Mouse (Mus musculus) limb, embryonic 10.5 days (tissue): ENCODE results near the gene Asf1b. TPM values are rescaled to one million over a fixed set of nuclear protein-coding genes. Genes with fewer than 3 reads are reported as not detected.

Experiments used
- DNase-seq: peaks from one replicate; pipeline ENCODE4 v3.0.0-alpha.2; 2017; ENCODE audit warnings: low spot score
- H3K27ac ChIP-seq: fragments of 300-500 bp; sonication (generic); 2 replicates; pipeline ENCODE4 v1.5.1; 2016; ENCODE audit warnings: mild to moderate bottlenecking
- H3K27me3 ChIP-seq: fragments of 300-500 bp; sonication (generic); 2 replicates; pipeline ENCODE4 v1.6.1; 2016; ENCODE audit warnings: low read depth, mild to moderate bottlenecking; ENCODE audit not compliant: poor library complexity, severe bottlenecking
- H3K36me3 ChIP-seq: fragments of 300-500 bp; sonication (generic); 2 replicates; pipeline ENCODE4 v1.6.1; 2016; ENCODE audit warnings: mild to moderate bottlenecking, moderate library complexity
- H3K4me1 ChIP-seq: fragments of 300-500 bp; sonication (generic); 2 replicates; pipeline ENCODE4 v1.6.1; 2016
- H3K4me3 ChIP-seq: fragments of 300-500 bp; sonication (generic); 2 replicates; pipeline ENCODE4 v1.5.1; 2016; ENCODE audit warnings: mild to moderate bottlenecking, moderate library complexity
- H3K9me3 ChIP-seq: fragments of 300-500 bp; sonication (generic); replicated peaks from 2 replicates; pipeline ENCODE4 v1.6.1; 2016; ENCODE audit warnings: mild to moderate bottlenecking
- WGBS: fragments of 180-500 bp; shearing (Covaris S2); methylation state at CpG from one replicate; pipeline ENCODE4 v1.1.7; 2016; 5-methylcytosine and 5-hydroxymethylcytosine counted together
- polyA plus RNA-seq: library from polyadenylated mRNA; unstranded; fragments of >200 nt; fragmentation: Nextera tagmentation; extraction: Ambion mirVana; gene quantifications from 2 replicates; pipeline ENCODE4 v1.2.1, GENCODE M21; 2016

The Asf1b gene
- polyA plus RNA-seq: 94.6 and 101 TPM in 2 replicates

DNA sequence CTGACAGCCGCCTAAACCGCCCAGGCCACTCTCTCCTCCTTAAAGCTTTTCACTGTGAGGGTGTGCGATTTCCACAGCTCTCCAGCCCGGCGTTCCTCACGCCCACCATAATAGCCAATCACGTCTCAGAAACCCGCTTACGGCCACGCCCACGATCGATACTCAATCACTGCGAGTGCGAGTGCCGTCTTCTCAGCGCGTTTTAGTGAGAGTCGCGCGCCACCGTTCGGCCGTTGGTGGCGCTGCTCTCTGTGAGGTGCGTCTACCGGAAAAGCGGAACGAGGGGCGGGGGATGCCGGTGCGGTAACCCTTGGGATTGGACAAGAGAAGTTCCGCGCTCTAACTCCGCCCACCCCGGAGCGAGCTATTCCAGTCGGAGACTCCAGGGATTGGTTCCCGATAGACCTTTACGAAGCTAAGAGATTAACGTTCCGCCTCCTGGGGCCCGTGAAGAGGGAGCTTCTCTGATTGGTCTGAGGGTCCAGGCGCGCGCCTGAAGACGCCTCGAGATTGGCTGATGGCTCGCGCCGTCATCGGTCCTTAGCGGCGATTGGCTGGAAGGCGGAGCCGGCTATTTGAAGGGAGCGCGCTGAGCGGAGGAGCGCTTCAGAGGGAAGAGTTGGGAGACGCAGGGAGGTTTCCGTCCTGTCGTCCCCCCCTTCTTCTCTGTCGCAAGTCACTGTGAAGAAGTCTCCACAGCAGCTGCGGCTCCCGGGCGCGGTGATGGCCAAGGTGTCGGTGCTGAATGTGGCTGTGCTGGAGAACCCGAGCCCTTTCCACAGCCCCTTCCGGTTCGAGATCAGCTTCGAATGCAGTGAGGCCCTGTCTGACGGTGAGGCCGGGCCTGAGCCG, at the start of gene Asf1b, which contains the start of gene Gm10644:
Gene Asf1b (plus strand): TSS at position 402 of the 852 bp plus-strand sequence.
Gene Gm10644 (minus strand): TSS at position 100 of the 852 bp plus-strand sequence.
- H3K9me3 ChIP-seq: no peaks in the 10 kb centered on the region
- H3K4me3 ChIP-seq: peak within 1 kb of the TSS; percentile 84
- peaks cover 8% of the 10 kb centered on the region; the same call in 1 of the 2 replicates for H3K36me3 ChIP-seq
- under 1% methylated on average over 75 of the region's 75 CpGs for WGBS
- DNase-seq: peak; percentile 98
- H3K27me3 ChIP-seq: no peaks in the 10 kb centered on the region
- H3K27ac ChIP-seq: peak within 1 kb of the TSS; percentile 81
- peaks cover 21% of the 10 kb centered on the region for H3K4me1 ChIP-seq

DNA sequence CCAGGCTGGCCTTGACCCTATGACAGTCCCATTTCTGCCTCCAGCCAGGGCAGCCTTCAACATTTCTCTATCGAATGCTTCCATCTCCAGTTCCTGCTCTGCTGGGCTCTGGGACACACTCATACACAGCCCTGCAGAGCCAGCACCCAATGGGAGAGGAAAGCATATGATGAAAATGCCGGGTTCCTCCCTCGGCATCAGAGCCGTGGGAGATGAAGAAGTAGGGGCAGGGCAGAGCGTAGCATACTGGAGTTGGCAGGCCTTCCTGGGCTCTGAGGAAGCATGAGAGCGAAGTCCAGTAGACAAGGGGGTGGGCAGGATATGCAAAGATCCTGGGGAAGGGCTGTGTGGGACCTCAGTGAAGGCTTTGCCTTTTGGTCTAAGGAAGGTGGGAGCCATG, 46.7 kb upstream of the Asf1b start:
- Histone ChIP-seq H3K4me3 (no peak overlapping the region), H3K9me3 (no peaks in the 10 kb centered on the region), H3K27ac (no peak overlapping the region), H3K27me3 (no peaks in the 10 kb centered on the region), H3K36me3 (peaks cover 24% of the 10 kb centered on the region), H3K4me1 (peaks cover 39% of the 10 kb centered on the region)
- WGBS: 86% methylated on average over 6 of the region's 6 CpGs
- no peak for DNase-seq

DNA sequence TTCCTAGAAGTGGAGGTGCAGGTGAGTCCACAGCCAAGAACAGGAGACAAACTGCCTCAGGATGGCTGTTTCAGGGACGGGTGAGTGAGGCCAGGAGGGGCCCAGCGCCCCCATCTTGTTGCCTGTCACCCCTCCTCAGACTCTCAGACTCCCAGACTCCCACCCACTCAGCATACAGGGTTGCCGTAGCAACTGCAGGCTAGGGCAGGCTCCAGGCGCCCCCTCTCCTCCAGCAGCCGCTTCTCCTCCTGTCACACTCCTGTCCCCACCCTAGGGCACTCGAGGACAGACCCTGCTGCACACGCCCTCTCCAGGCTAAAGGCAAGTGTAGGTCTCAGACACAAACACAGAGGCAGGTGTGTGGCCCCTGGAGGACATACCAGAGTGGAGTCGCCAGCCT, 46.0 kb upstream of the Asf1b start:
- peaks cover 38% of the 10 kb centered on the region for H3K4me1 ChIP-seq
- H3K27ac ChIP-seq: no peak overlapping the region

DNA sequence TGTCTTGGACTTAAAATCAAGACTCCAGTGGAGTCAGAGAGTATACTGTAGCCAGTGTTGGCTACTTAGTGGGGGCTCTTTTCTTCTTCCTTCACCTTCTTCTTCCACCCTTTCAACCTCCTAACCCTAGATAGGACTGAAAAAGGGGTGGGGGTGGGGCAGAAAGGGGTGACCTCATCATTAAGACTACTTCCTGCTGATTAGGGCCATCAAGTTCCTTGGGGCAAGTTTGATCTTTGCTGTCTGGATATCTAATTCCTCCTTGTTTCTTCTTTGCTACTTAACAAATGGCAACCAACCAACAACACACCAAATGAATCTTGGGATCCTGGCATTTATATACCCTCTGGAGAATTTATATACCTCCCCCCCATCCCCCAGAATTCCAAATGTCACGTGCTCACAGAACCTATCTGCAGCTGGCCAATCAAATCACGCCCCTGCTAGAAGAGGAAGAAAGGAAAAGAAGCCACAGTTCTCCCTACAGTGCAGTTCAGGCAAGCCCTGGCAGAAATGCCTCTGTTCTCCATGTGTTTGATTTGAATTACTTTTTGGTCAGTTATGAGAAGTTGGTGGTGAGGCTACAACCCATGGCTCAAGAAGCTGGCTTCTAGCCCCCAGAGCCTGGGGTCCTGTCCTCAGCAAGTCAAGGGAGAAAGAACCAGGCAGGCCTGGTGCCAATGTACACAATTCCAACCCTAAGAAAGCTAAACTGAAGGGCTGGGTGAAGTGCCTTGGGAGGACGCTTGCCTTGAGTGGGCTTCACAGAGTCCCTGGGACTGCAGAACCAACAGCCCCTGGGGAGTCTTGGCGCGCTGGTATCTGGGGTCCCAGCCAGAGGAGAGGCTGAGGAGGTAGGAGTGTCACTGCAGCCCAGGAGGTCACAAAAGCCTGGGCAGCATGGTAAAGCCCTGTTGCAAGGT, 43.2 kb upstream of the Asf1b start:
- Histone ChIP-seq H3K36me3 (peaks cover 25% of the 10 kb centered on the region), H3K27ac (no peak overlapping the region), H3K4me3 (no peak overlapping the region), H3K4me1 (peaks cover 36% of the 10 kb centered on the region), H3K27me3 (no peaks in the 10 kb centered on the region), H3K9me3 (no peaks in the 10 kb centered on the region)
- 79% methylated on average over 5 of the region's 5 CpGs for WGBS
- no peak for DNase-seq

More for the DNA sequence above, 46.0 kb upstream of the Asf1b start:
- no peaks in the 10 kb centered on the region for H3K27me3 ChIP-seq
- DNase-seq: no peak
- H3K9me3 ChIP-seq: no peaks in the 10 kb centered on the region
- WGBS: 59% methylated on average over 8 of the region's 8 CpGs
- peaks cover 24% of the 10 kb centered on the region for H3K36me3 ChIP-seq
- no peak overlapping the region for H3K4me3 ChIP-seq

DNA sequence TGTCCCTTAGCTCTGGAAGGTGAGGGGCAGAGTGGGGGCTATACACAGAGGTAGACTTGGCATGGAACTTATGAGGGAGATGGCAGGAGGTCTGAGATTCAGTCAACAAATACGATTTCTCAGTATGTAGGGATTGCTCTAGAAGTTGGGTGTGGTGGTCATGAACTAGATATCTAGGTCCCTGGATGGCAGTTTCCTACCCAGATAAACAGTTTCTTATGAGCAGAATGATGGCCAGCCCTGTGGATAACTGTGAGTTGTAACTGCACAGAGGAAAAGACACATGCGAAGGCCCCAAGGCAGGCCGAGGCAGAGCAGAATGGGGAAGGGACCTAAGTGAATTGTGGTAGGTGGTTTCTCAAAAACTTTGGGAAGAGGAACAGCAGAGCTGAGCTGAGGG, 41.1 kb upstream of the Asf1b start:
- Histone ChIP-seq H3K27me3 (no peaks in the 10 kb centered on the region), H3K9me3 (no peaks in the 10 kb centered on the region), H3K36me3 (peaks cover 42% of the 10 kb centered on the region), H3K4me3 (no peak overlapping the region), H3K27ac (no peak overlapping the region), H3K4me1 (peaks cover 24% of the 10 kb centered on the region)
- WGBS: 91% methylated on average over 3 of the region's 3 CpGs
- DNase-seq: no peak

DNA sequence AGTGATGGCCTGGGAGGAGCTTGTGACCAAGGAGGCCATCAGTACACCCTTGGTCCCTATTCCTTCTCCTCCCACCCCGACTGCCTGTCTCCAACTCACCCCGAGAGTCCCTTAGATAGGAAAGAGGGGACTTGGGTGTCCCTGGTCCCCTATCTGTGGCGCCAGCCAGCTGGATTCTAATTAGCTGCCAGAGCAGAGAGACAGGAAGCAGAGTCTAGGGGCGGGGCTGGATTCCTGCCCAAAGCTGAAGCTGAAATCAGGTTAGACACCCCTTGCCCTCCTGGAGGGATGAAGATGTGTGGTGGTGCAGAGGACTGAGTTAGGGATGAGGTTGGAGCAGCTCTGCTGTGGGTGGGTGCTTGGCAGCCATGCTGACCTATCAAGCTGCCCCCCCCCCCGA, 40.4 kb upstream of the Asf1b start:
- Histone ChIP-seq H3K27ac (no peak overlapping the region), H3K36me3 (peaks cover 42% of the 10 kb centered on the region), H3K9me3 (no peaks in the 10 kb centered on the region), H3K4me1 (peaks cover 22% of the 10 kb centered on the region), H3K4me3 (no peak overlapping the region), H3K27me3 (no peaks in the 10 kb centered on the region)
- DNase-seq: no peak
- WGBS: 44% methylated on average over 5 of the region's 5 CpGs

DNA sequence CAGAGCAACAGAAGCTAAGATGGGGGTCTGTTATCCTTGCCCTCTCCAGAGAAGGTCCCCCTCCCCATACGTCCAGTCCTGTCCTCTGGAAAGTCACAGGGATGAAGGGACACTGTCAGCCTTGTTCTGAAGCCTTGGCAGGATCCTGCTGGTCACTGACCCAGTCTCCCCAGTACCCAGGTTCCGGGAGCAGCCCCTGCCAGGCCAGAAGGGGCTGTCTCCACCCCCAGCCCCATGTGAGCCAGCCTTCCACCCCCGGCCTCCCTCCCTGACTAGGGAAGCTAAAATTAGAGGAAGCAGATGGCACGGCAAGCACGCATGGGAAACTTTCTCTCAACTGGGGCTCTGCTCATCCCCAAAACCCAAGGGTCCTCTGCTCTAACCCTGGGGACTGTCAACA, 39.3 kb upstream of the Asf1b start:
- 81% methylated on average over 5 of the region's 5 CpGs for WGBS
- H3K4me1 ChIP-seq: peaks cover 22% of the 10 kb centered on the region
- no peaks in the 10 kb centered on the region for H3K9me3 ChIP-seq
- H3K36me3 ChIP-seq: peaks cover 50% of the 10 kb centered on the region
- H3K27me3 ChIP-seq: no peaks in the 10 kb centered on the region
- no peak for DNase-seq
- no peak overlapping the region for H3K27ac ChIP-seq
- H3K4me3 ChIP-seq: no peak overlapping the region

DNA sequence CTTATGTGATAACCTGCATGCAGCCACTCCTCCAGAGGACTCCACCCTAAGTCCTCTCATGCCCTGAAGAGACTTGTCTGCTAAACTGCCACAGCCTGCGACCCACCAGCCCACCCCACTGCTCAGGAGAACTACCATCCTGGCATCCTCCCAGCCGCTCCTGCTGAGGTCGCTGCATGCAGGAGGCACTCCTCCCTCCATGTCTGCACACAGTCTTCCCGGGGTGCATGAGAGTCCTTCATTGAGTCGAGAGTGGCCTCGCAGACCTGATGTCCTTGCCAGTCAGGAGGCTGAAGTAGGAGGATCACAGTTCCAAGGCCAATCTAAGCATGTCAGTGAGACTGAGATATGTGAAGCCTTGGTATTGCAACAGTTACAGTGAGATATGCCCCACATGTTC, 37.7 kb upstream of the Asf1b start:
- Histone ChIP-seq H3K4me3 (no peak overlapping the region), H3K27ac (no peak overlapping the region), H3K4me1 (peaks cover 22% of the 10 kb centered on the region), H3K36me3 (peaks cover 64% of the 10 kb centered on the region), H3K9me3 (no peaks in the 10 kb centered on the region), H3K27me3 (no peaks in the 10 kb centered on the region)
- 86% methylated on average over 6 of the region's 6 CpGs for WGBS
- DNase-seq: no peak

DNA sequence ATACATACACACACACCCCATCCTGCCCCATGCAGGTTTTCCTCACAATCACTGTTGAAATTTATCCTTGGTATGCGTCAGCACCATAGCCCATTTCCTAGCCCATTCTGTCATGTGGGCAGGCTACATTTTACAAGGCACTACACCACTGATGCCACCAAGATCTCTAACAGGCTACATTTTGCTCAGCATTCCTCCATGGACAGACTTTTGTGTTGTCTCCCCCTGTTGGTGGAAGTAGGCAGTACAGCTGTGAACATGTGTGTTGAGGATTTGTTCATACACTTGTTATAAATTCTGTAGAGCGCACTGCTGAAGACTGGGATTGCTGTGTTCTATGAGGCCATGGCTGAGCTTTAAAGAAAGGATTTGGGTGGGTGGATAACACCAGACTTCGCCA, 33.7 kb upstream of the Asf1b start:
- H3K9me3 ChIP-seq: no peaks in the 10 kb centered on the region
- WGBS: 81% methylated on average over 3 of the region's 3 CpGs
- peaks cover 89% of the 10 kb centered on the region for H3K36me3 ChIP-seq
- H3K27ac ChIP-seq: no peak overlapping the region
- no peaks in the 10 kb centered on the region for H3K27me3 ChIP-seq
- DNase-seq: peak; percentile 85
- H3K4me1 ChIP-seq: peaks cover 3% of the 10 kb centered on the region; the same call in 1 of the 2 replicates
- H3K4me3 ChIP-seq: no peak overlapping the region

DNA sequence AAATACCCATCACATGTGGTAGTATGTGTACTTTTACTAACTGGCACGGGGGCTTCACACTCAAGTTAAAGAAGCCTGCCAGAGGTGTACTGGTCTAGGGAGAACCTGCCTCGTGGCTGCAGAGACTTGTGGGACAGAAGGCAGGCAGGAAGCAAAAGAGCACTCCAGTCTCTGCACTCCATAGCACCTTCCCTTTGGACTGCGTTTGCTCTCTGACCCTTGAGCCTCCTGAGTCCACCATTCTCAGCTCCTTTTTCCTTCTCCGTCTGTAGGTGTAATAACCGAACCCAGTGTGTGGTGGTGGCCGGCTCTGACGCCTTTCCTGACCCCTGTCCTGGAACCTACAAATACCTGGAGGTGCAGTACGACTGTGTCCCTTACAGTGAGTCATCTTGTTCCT, 32.6 kb upstream of the Asf1b start:
- H3K27me3 ChIP-seq: no peaks in the 10 kb centered on the region
- no peaks in the 10 kb centered on the region for H3K9me3 ChIP-seq
- peaks cover 93% of the 10 kb centered on the region for H3K36me3 ChIP-seq
- H3K27ac ChIP-seq: no peak overlapping the region
- no peak overlapping the region for H3K4me3 ChIP-seq
- DNase-seq: no peak
- WGBS: 90% methylated on average over 8 of the region's 8 CpGs
- H3K4me1 ChIP-seq: peaks cover 3% of the 10 kb centered on the region; the same call in 1 of the 2 replicates

DNA sequence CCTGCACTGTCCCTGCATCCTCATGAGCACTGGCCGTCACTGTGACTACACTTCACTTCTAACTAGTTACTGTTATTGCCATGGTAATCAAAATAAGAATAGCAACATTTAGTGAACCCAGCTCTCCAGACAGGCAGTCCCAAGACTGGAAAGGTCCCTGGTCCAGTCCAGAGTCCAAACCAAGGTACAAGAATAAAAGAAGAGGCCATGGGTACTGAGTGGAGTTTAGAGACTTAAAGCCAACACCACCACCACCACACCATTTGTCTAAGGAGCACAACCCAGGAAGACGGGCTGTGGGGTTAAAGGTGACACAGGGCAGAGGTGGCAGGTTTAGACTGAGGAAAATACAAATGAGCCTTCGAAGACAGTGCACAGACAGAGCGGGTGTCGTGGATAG, 30.7 kb upstream of the Asf1b start:
- H3K4me3 ChIP-seq: no peak overlapping the region
- no peak for DNase-seq
- H3K4me1 ChIP-seq: peaks cover 3% of the 10 kb centered on the region; the same call in 1 of the 2 replicates
- WGBS: 77% methylated on average over 5 of the region's 5 CpGs
- no peaks in the 10 kb centered on the region for H3K9me3 ChIP-seq
- peaks cover 95% of the 10 kb centered on the region for H3K36me3 ChIP-seq
- 0 out of 2 replicates have a peak overlapping the region, but pooled peaks have one; percentile 1 for H3K27ac ChIP-seq
- H3K27me3 ChIP-seq: no peaks in the 10 kb centered on the region

DNA sequence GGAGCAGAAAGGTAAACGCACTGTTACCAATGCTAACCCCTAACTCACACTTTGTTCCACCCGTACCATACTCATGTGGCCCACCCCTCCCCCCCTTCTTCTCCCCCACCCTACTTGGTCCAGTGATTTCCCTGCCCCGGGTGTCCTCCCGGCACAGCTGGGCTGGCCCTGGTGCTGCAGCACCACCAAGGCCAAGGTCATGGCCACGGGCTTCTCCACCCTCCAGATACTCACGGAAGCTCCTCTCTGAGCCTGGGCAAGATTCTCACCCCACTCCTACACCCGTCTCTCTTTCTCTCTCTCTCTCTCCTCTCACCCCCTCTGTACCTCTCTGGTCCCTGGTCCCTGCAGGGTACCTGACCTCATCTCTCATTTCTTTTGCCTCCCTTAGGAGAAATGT, 29.0 kb upstream of the Asf1b start:
- 80% methylated on average over 7 of the region's 7 CpGs for WGBS
- no peaks in the 10 kb centered on the region for H3K27me3 ChIP-seq

DNA sequence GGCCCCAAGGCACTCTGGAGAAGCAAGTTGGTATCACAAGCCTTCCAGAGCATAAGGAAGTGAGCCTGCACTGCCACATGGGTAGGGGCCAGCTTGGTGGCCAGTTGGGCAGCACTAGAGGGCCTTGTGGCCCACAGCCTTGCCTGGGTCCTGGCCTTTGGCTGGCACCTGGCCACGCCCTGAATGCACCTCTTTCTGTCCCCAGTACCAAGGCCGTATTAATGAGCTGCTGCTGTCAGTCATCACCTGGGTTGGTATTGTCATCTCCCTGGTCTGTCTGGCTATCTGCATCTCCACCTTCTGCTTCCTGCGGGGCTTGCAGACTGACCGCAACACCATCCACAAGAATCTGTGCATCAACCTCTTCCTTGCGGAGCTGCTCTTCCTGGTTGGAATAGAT, 21.1 kb upstream of the Asf1b start:
- Histone ChIP-seq H3K4me3 (no peak overlapping the region), H3K9me3 (no peaks in the 10 kb centered on the region), H3K36me3 (peaks cover 100% of the 10 kb centered on the region), H3K27me3 (no peaks in the 10 kb centered on the region), H3K27ac (no peak overlapping the region), H3K4me1 (no peaks in the 10 kb centered on the region)
- WGBS: 88% methylated on average over 5 of the region's 5 CpGs
- DNase-seq: no peak

More for the DNA sequence above, 29.0 kb upstream of the Asf1b start:
- Histone ChIP-seq H3K4me1 (peaks cover 3% of the 10 kb centered on the region; the same call in 1 of the 2 replicates), H3K27ac (no peak overlapping the region), H3K36me3 (peaks cover 97% of the 10 kb centered on the region), H3K4me3 (no peak overlapping the region), H3K9me3 (no peaks in the 10 kb centered on the region)
- no peak for DNase-seq
